Mouse (Mus musculus): ENCODE data around the gene Gys1. TPM values are rescaled to one million over a fixed set of nuclear protein-coding genes. Genes with fewer than 3 reads are reported as not detected.
"Not testable (repeated sequence)": the region's sequence is repeated elsewhere in the genome, so short reads cannot be mapped to it uniquely, and the experiment has no call there.

The Gys1 gene
- total and polyA plus RNA-seq, 2 experiments from 2014 or later = 12.0 to 19.7 TPM

- Histone ChIP-seq H3K27ac (ENCODE audit: low read depth, low read length) (no peak overlapping the region), H3K9ac (replicated peaks; ENCODE audit: low read length, poor library complexity, severe bottlenecking) (no peak overlapping the region), H3K9me3 (ENCODE audit: low read length) (no peaks in the 10 kb centered on the region), H3K4me1 (ENCODE audit: insufficient read depth, low read length) (no peaks in the 10 kb centered on the region), H3K4me2 (ENCODE audit: low read depth, low read length, poor library complexity, severe bottlenecking) (no peak overlapping the region), H3K27me3 (ENCODE audit: insufficient read depth, low read length) (no peaks in the 10 kb centered on the region), H3K36me3 (ENCODE audit: insufficient read depth, low read length) (no peaks in the 10 kb centered on the region), H3K4me3 (ENCODE audit: low read depth, low read length) (no peak overlapping the region)
- ATAC-seq (ENCODE audit: low FRiP score) = no peak
- TF ChIP-seq CTCF (IDR thresholded peaks at IDR 0.05) = no peak
- WGBS = 43% methylated on average over 1 of the region's 1 CpGs
- DNase-seq (ENCODE audit: low spot score) = no peak
Observed at GRCm38 (mm10) chr7:45476453-45476852, 41.8 kb downstream of the Gys1 start.

- WGBS = 5% methylated on average over 3 of the region's 3 CpGs
- no peaks in the 10 kb centered on the region for H3K36me3 ChIP-seq (ENCODE audit: insufficient read depth, low read length)
- H3K4me1 ChIP-seq (ENCODE audit: insufficient read depth, low read length) = no peaks in the 10 kb centered on the region
- H3K4me2 ChIP-seq (ENCODE audit: low read depth, low read length, poor library complexity, severe bottlenecking) = no peak overlapping the region
- no peaks in the 10 kb centered on the region for H3K27me3 ChIP-seq (ENCODE audit: insufficient read depth, low read length)
- DNase-seq (ENCODE audit: low spot score) (peak; percentile 72), ATAC-seq (ENCODE audit: low FRiP score) (no peak)
- H3K4me3 ChIP-seq (ENCODE audit: low read depth, low read length) = no peak overlapping the region
- H3K9me3 ChIP-seq (ENCODE audit: low read length) = no peaks in the 10 kb centered on the region
- H3K9ac ChIP-seq (replicated peaks; ENCODE audit: low read length, poor library complexity, severe bottlenecking) = no peak overlapping the region
- TF ChIP-seq CTCF (IDR thresholded peaks at IDR 0.05) = peak; percentile 89
- no peak overlapping the region for H3K27ac ChIP-seq (ENCODE audit: low read depth, low read length)
Observed at GRCm38 (mm10) chr7:45477003-45477402, 42.4 kb downstream of the Gys1 start.

GRCm38 (mm10) chr7:45478774-45479173, 44.1 kb downstream of the Gys1 start:
- WGBS = 93% methylated on average over 7 of the region's 7 CpGs
- H3K27me3 ChIP-seq (ENCODE audit: insufficient read depth, low read length) = no peaks in the 10 kb centered on the region
- DNase-seq (ENCODE audit: low spot score) (no peak), ATAC-seq (ENCODE audit: low FRiP score) (no peak)
- H3K9me3 ChIP-seq (ENCODE audit: low read length) = no peaks in the 10 kb centered on the region
- H3K4me3 ChIP-seq (ENCODE audit: low read depth, low read length) = no peak overlapping the region
- H3K4me1 ChIP-seq (ENCODE audit: insufficient read depth, low read length) = no peaks in the 10 kb centered on the region
- no peak overlapping the region for H3K9ac ChIP-seq (replicated peaks; ENCODE audit: low read length, poor library complexity, severe bottlenecking)
- no peak overlapping the region for H3K4me2 ChIP-seq (ENCODE audit: low read depth, low read length, poor library complexity, severe bottlenecking)
- no peak for TF ChIP-seq CTCF (IDR thresholded peaks at IDR 0.05)
- no peak overlapping the region for H3K27ac ChIP-seq (ENCODE audit: low read depth, low read length)
- no peaks in the 10 kb centered on the region for H3K36me3 ChIP-seq (ENCODE audit: insufficient read depth, low read length)

GRCm38 (mm10) chr7:45480310-45480709, 45.7 kb downstream of the Gys1 start:
- not testable (repeated sequence) for H3K27me3 ChIP-seq (ENCODE audit: insufficient read depth, low read length); ATAC-seq (ENCODE audit: low FRiP score); H3K4me2 ChIP-seq (ENCODE audit: low read depth, low read length, poor library complexity, severe bottlenecking); H3K36me3 ChIP-seq (ENCODE audit: insufficient read depth, low read length); H3K9ac ChIP-seq (replicated peaks; ENCODE audit: low read length, poor library complexity, severe bottlenecking); H3K27ac ChIP-seq (ENCODE audit: low read depth, low read length); H3K9me3 ChIP-seq (ENCODE audit: low read length); H3K4me1 ChIP-seq (ENCODE audit: insufficient read depth, low read length); H3K4me3 ChIP-seq (ENCODE audit: low read depth, low read length); DNase-seq (ENCODE audit: low spot score)
- 86% methylated on average over 3 of the region's 4 CpGs for WGBS

GRCm38 (mm10) chr7:45481374-45481927, 46.8 kb downstream of the Gys1 start, which contains the start of gene Tulp2:
TSS of gene Tulp2 (plus strand) at chr7:45481877.
- Histone ChIP-seq H3K4me1 (ENCODE audit: insufficient read depth, low read length) (no peaks in the 10 kb centered on the region), H3K27ac (ENCODE audit: low read depth, low read length) (no peak within 1 kb of the TSS), H3K27me3 (ENCODE audit: insufficient read depth, low read length) (no peaks in the 10 kb centered on the region), H3K4me2 (ENCODE audit: low read depth, low read length, poor library complexity, severe bottlenecking) (no peak within 1 kb of the TSS), H3K4me3 (ENCODE audit: low read depth, low read length) (no peak within 1 kb of the TSS), H3K9ac (replicated peaks; ENCODE audit: low read length, poor library complexity, severe bottlenecking) (no peak within 1 kb of the TSS), H3K9me3 (ENCODE audit: low read length) (no peaks in the 10 kb centered on the region), H3K36me3 (ENCODE audit: insufficient read depth, low read length) (no peaks in the 10 kb centered on the region)
- DNase-seq (ENCODE audit: low spot score) (peak; percentile 73), ATAC-seq (ENCODE audit: low FRiP score) (peak; percentile 49; the same call in 1 of the 2 replicates)
- 51% methylated on average over 15 of the region's 15 CpGs for WGBS
- no peak for TF ChIP-seq CTCF (IDR thresholded peaks at IDR 0.05)

- H3K4me2 ChIP-seq (ENCODE audit: low read depth, low read length, poor library complexity, severe bottlenecking) = no peak overlapping the region
- ATAC-seq (ENCODE audit: low FRiP score) = no peak
- no peaks in the 10 kb centered on the region for H3K36me3 ChIP-seq (ENCODE audit: insufficient read depth, low read length)
- no peak overlapping the region for H3K9ac ChIP-seq (replicated peaks; ENCODE audit: low read length, poor library complexity, severe bottlenecking)
- WGBS = 100% methylated on average over 1 of the region's 1 CpGs
- H3K9me3 ChIP-seq (ENCODE audit: low read length) = no peaks in the 10 kb centered on the region
- DNase-seq (ENCODE audit: low spot score) = no peak
- no peaks in the 10 kb centered on the region for H3K27me3 ChIP-seq (ENCODE audit: insufficient read depth, low read length)
- H3K4me3 ChIP-seq (ENCODE audit: low read depth, low read length) = no peak overlapping the region
- no peak for TF ChIP-seq CTCF (IDR thresholded peaks at IDR 0.05)
- no peaks in the 10 kb centered on the region for H3K4me1 ChIP-seq (ENCODE audit: insufficient read depth, low read length)
- H3K27ac ChIP-seq (ENCODE audit: low read depth, low read length) = no peak overlapping the region
Observed at GRCm38 (mm10) chr7:45482166-45482565, 47.5 kb downstream of the Gys1 start.

- not testable (repeated sequence) for H3K4me3 ChIP-seq (ENCODE audit: low read depth, low read length); ATAC-seq (ENCODE audit: low FRiP score); DNase-seq (ENCODE audit: low spot score); H3K4me2 ChIP-seq (ENCODE audit: low read depth, low read length, poor library complexity, severe bottlenecking); H3K9me3 ChIP-seq (ENCODE audit: low read length); H3K27ac ChIP-seq (ENCODE audit: low read depth, low read length); H3K4me1 ChIP-seq (ENCODE audit: insufficient read depth, low read length); H3K27me3 ChIP-seq (ENCODE audit: insufficient read depth, low read length); H3K9ac ChIP-seq (replicated peaks; ENCODE audit: low read length, poor library complexity, severe bottlenecking); H3K36me3 ChIP-seq (ENCODE audit: insufficient read depth, low read length)
- WGBS = 95% methylated on average over 5 of the region's 5 CpGs
Observed at GRCm38 (mm10) chr7:45484985-45485384, 50.3 kb downstream of the Gys1 start.

Measured in midbrain, postnatal 0 days (tissue).